Mouse (Mus musculus) ES-E14 (cell line): ENCODE results near the gene Ddx20.

Experiments used
- CHD2 ChIP-seq: IDR thresholded peaks from 2 replicates; pipeline ENCODE4 v1.6.1; 2014; ENCODE audit warnings: mild to moderate bottlenecking, low read depth, low read length, inconsistent platforms
- HCFC1 ChIP-seq: IDR thresholded peaks from 2 replicates; pipeline ENCODE4 v1.6.1; 2012; ENCODE audit warnings: low read length, inconsistent platforms, borderline replicate concordance; ENCODE audit not compliant: insufficient read depth
- MAFK ChIP-seq: IDR thresholded peaks from 2 replicates; pipeline ENCODE4 v1.6.1; 2014; ENCODE audit warnings: mild to moderate bottlenecking, low read depth, low read length, inconsistent platforms; ENCODE audit not compliant: insufficient read depth
- ZC3H11A ChIP-seq: IDR thresholded peaks from 2 replicates; pipeline ENCODE4 v1.6.1; 2012; ENCODE audit warnings: low read depth, mild to moderate bottlenecking, inconsistent platforms, low read length, borderline replicate concordance

DNA sequence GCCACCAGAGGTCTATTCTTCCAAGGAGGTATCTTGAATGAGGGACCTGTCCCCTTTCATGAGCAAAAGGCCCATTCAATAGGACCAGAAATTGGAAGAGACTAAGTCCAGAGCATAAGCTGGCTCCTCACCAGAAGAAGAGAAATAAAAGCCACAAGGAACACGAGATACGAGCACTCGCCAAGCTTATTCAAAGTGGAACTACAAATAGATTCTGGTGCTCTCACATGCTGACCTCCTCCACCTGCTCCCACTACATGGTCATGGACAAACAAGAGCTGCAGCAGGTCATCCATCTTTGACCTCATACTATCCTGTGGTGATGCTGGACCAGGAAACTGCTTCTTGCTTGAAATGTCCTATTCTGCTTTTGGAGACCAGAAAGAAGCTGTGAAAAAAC is 54.4 kb downstream of the Ddx20 start:
- no peak for TF ChIP-seq ZC3H11A
- no peak for TF ChIP-seq MAFK
- TF ChIP-seq HCFC1 = no peak
- no peak for TF ChIP-seq CHD2
